Mouse (Mus musculus): Measurements from ENCODE around the gene Paxip1. TPM values are rescaled to one million over a fixed set of nuclear protein-coding genes. Genes with fewer than 3 reads are reported as not detected.

Gene Paxip1
- 8.0 TPM in 2 replicates for polyA plus RNA-seq (2015; fragmentation: Nextera tagmentation; extraction: Ambion mirVana)

DNA sequence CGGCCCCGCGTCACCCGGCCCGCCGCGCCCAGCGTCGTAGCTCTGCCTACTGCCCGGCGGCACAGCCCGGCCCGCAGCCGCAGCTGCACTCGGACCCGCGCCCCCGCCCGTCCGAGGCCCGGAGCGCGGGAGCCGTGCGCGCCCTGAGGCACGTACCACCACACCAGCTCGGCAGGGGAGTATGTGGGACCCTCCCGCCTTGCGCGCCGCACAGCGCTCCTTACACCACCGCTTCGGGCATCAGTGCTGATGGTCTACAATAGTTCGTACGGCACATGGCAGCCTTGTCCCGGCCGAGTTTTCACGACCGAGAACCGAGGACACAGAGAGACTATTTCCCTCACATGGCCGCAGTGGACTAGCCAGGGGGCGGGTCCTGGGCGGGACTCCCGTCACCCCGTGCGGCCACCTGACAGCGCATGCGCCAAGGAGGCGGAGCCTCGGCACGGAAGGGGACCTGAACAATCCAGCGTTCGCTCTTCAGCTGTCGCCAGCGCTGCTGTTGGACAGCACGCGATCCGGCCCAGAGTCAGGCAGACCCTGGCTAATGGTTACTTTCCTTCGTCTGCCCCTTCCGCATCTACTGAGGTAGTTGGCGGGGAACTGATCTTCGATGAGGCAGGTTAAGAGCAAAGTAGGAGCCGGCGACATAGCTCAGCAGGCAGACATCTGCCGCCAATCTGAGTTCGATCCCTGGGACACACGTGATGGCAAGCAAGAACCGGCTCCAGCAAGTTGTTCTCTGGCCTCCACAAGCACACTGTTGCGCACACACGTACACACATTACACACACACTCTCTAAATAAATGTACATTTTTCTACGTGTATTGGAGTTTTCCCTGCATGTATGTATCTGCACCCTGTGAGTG lies at the start of gene Paxip1:
Paxip1 (minus strand) TSS at position 389 of the 870 bp plus-strand sequence.

Other genes with a start within 250 kb of the Paxip1 start
- not detected in 2 replicates for gene Htr5a, start 50.5 kb upstream of the Paxip1 start, polyA plus RNA-seq (2015; fragmentation: Nextera tagmentation; extraction: Ambion mirVana)

Measured in skeletal muscle tissue, postnatal 0 days (tissue).